Mouse (Mus musculus) stomach, postnatal 0 days (tissue): ENCODE data around the gene Fam173a.

ENCODE experiments used
- CTCF ChIP-seq: IDR thresholded peaks from 2 replicates; pipeline ENCODE4 v1.5.1; 2016; ENCODE audit warnings: antibody characterized with exemption, low read depth, mild to moderate bottlenecking, moderate library complexity
- EP300 ChIP-seq: optimal IDR thresholded peaks from 2 replicates; pipeline ENCODE3; 2016; ENCODE audit warnings: antibody characterized with exemption

DNA sequence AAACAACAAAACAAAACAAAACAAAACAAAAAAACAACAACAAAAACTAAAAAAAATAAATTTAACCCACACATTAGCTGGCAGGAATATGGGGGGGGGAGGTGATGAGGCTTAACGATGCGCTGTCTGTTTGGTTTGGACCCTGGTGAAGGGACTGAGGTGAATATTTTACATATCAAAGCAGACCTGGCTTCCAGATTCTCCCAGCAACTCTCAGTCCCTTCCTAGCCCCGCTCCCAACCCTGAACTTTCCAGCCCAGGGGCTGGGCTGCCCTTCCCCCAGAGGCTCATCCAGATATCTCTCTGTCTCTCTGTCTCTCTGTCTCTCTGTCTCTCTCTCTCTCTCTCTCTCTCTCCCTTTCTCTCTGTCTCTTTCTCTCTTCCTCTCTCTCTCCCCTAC lies 30.1 kb downstream of the Fam173a start:
- no peak for TF ChIP-seq EP300
- TF ChIP-seq CTCF: no peak
